Mouse (Mus musculus): Measurements from ENCODE around the gene Gng4. TPM values are rescaled to one million over a fixed set of nuclear protein-coding genes. Genes with fewer than 3 reads are reported as not detected.

The Gng4 gene
- polyA plus RNA-seq, 1 experiment from 2014 or later, result 27.6 TPM

DNA sequence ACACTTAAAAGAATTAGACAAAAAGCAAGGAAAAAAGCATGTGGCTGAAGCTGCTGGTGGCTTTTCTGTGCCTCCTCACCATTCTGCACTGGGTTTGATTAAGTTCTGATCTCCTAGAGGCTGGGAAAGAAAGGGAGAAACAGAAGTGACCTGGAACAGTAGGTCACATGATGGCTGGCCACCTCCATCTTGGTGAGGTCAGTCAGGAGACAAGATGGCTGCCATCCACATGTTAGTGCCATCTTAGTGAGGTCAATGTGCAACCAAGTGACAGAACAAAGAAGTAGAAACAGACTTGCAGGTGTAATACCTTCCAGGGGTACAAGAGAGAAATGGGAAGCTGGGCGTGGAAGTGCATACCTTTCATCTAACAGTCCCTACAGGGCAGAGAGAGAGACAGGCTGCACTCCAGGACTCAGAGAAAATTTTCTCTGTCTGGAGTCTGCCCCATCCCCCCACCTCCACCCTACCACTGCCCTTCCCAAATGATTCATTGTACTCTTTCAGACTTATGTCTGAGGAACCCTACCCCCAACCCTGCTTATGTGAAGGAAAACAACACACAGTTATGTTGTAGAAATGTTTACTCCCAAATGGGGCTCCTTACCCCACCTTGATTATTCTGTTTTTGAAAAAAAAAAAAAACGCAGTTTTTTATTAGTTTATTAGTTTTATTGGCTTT, 83.4 kb downstream of the Gng4 start:
- ATAC-seq (ENCODE audit: insufficient number of reproducible peaks, low FRiP score, low TSS enrichment, low read depth), result no peak

DNA sequence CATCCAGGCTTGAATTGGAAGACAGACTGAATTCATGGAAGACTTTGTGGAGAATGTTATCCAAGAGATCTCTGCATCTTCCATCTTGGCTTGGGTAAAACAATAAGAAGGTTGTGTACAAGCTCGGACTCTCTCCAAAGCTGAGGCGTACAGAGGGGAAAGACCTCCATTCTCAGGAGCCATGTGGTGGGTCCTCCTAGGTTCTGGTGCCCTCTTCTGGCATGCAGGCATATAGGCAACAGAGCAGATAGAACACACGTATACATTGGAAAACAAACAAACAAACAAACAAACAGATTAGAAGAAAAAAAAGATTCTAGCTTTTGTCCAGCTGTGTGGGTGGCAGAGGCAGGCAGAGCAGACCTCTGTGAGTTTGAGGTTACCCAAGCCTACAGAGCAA, 84.1 kb downstream of the Gng4 start:
- no peaks in the 10 kb centered on the region for H3K9me3 ChIP-seq
- no peak for ATAC-seq (ENCODE audit: insufficient number of reproducible peaks, low FRiP score, low TSS enrichment, low read depth)
- no peaks in the 10 kb centered on the region for H3K4me1 ChIP-seq
- no peak overlapping the region for H3K4me2 ChIP-seq
- H3K4me3 ChIP-seq, result no peak overlapping the region
- no peaks in the 10 kb centered on the region for H3K36me3 ChIP-seq
- WGBS, result 17% methylated on average over 3 of the region's 3 CpGs
- H3K27me3 ChIP-seq, result no peaks in the 10 kb centered on the region
- no peak overlapping the region for H3K9ac ChIP-seq
- no peak overlapping the region for H3K27ac ChIP-seq

More for the DNA sequence above, 83.4 kb downstream of the Gng4 start:
- WGBS, result 86% methylated on average over 2 of the region's 2 CpGs
- Histone ChIP-seq H3K4me1 (no peaks in the 10 kb centered on the region), H3K4me2 (no peak overlapping the region), H3K9ac (no peak overlapping the region), H3K4me3 (no peak overlapping the region), H3K27me3 (no peaks in the 10 kb centered on the region), H3K27ac (no peak overlapping the region), H3K9me3 (no peaks in the 10 kb centered on the region), H3K36me3 (no peaks in the 10 kb centered on the region)

Other genes with a start within 250 kb of the Gng4 start
- gene Lyst, start 193.7 kb upstream of the Gng4 start, polyA plus RNA-seq (2015; fragmentation: Nextera tagmentation; extraction: Ambion mirVana), result 5.2 and 7.6 TPM in 2 replicates
- 37.5 and 39.8 TPM in 2 replicates for gene B3galnt2, start 170.4 kb downstream of the Gng4 start, polyA plus RNA-seq (2015; fragmentation: Nextera tagmentation; extraction: Ambion mirVana)